In genomic region chr2:23068894-23069744, GRCm38 (mm10) we compare ENCODE assay signal across 8 mouse cellular contexts. TPM values are rescaled to one million over a fixed set of nuclear protein-coding genes. Genes with fewer than 3 reads are reported as not detected.
DNase-seq lines count a peak whose midpoint lies in the region; ATAC-seq and TF ChIP-seq lines count a peak whose summit lies in the region.

No protein-coding gene starts in this region.

- dilution Hi-C loops in CH12.LX (cut with MboI; ENCODE audit: extremely low pct_ligation_motif_present, extremely low pct_unique_long_range_greater_than_20kb, low sequenced_read_pairs) = no loop called here

- peak overlapping the region; percentile 90 for H3K27ac ChIP-seq in CH12.LX (ENCODE audit: insufficient read depth, low read depth)
- H3K27ac ChIP-seq in forebrain, embryonic 12.5 days = peak overlapping the region; percentile 94
- H3K27ac ChIP-seq in heart, postnatal 0 days (ENCODE audit: low read depth) = peak overlapping the region; percentile 98
- H3K27ac ChIP-seq in liver, embryonic 16.5 days (ENCODE audit: low read length) = peak overlapping the region; percentile 92
- H3K27ac ChIP-seq in neural tube, embryonic 13.5 days (replicated peaks) = peak overlapping the region; percentile 97
- H3K27ac ChIP-seq in testis, adult 2 months (ENCODE audit: control insufficient read depth, insufficient read depth, low read depth, low read length) = peak overlapping the region; percentile 100

- H3K27me3 ChIP-seq in CH12.LX (replicated peaks) = no peaks in the 10 kb centered on the region
- no peaks in the 10 kb centered on the region for H3K27me3 ChIP-seq in forebrain, embryonic 12.5 days
- no peaks in the 10 kb centered on the region for H3K27me3 ChIP-seq in heart, postnatal 0 days (ENCODE audit: control insufficient read depth, insufficient read depth, low read length)
- no peaks in the 10 kb centered on the region for H3K27me3 ChIP-seq in liver, embryonic 16.5 days (ENCODE audit: control insufficient read depth, insufficient read depth, low read depth, low read length)
- no peaks in the 10 kb centered on the region for H3K27me3 ChIP-seq in neural tube, embryonic 13.5 days
- no peaks in the 10 kb centered on the region for H3K27me3 ChIP-seq in testis, adult 2 months (ENCODE audit: control insufficient read depth, insufficient read depth, low read length)

- TF ChIP-seq RAD21 in CH12.LX (IDR thresholded peaks at IDR 0.05; ENCODE audit: low read depth, low read length) = no peak

- peak; percentile 75; the same call in 1 of the 2 replicates for TF ChIP-seq POLR2A in CH12.LX (IDR thresholded peaks at IDR 0.05; ENCODE audit: low read depth, low read length)
- peak; percentile 90 for TF ChIP-seq POLR2A in testis, adult 2 months (IDR thresholded peaks at IDR 0.05; ENCODE audit: control insufficient read depth, low read depth, low read length)

- ATAC-seq in forebrain, embryonic 12.5 days (ENCODE audit: low FRiP score) = peak; percentile 91
- ATAC-seq in heart, postnatal 0 days (ENCODE audit: insufficient read depth, low read depth) = peak; percentile 88
- peak; percentile 90 for ATAC-seq in liver, embryonic 16.5 days (ENCODE audit: low read depth)
- peak; percentile 92 for ATAC-seq in neural tube, embryonic 13.5 days (ENCODE audit: low read depth)

- TF ChIP-seq CTCF in CH12.LX (conservative IDR thresholded peaks at IDR 0.05 in 1 of 2, IDR thresholded peaks at IDR 0.05 in 1 of 2; ENCODE audit: low read depth in 2 of 2, low read length in 2 of 2) = peak in 1 of 2 experiments; percentile 45; a peak in 2 of 4 replicates
- TF ChIP-seq CTCF in heart, postnatal 0 days (IDR thresholded peaks at IDR 0.05; ENCODE audit: low read depth) = no peak
- TF ChIP-seq CTCF in testis, adult 2 months (IDR thresholded peaks at IDR 0.05; ENCODE audit: control insufficient read depth, insufficient read depth, insufficient replicate concordance, low read depth, low read length) = 0 out of 2 replicates have a peak, but pooled peaks have one; percentile 5

- in situ Hi-C loops in CH12.LX (cut with MboI; ENCODE audit: low pct_ligation_motif_present, low pct_unique_long_range_greater_than_20kb, low sequenced_read_pairs) = no loop called here

- peak overlapping the region; percentile 81 to 92 (median 86) for H3K4me3 ChIP-seq in CH12.LX (replicated peaks in 1 of 3; ENCODE audit: low read depth in 2 of 3, low read length in 2 of 3, poor library complexity in 1 of 3)
- peak overlapping the region; percentile 68 for H3K4me3 ChIP-seq in forebrain, embryonic 12.5 days (replicated peaks)
- peak overlapping the region; percentile 67 for H3K4me3 ChIP-seq in heart, postnatal 0 days (ENCODE audit: low read depth, low read length)
- peak overlapping the region; percentile 88 for H3K4me3 ChIP-seq in liver, embryonic 16.5 days (ENCODE audit: low read depth, low read length)
- H3K4me3 ChIP-seq in neural tube, embryonic 13.5 days = peak overlapping the region; percentile 74
- H3K4me3 ChIP-seq in testis, adult 2 months (ENCODE audit: control insufficient read depth, low read depth, low read length) = peak overlapping the region; percentile 100

- under 1% methylated on average over 50 of the region's 50 CpGs for WGBS in forebrain, embryonic 12.5 days
- WGBS in heart, postnatal 0 days = under 1% methylated on average over 47 of the region's 50 CpGs
- WGBS in liver, embryonic 16.5 days (ENCODE audit: insufficient replicate concordance) = 0% methylated on average over 50 of the region's 50 CpGs
- WGBS in neural tube, embryonic 13.5 days = under 1% methylated on average over 50 of the region's 50 CpGs

- TF ChIP-seq EP300 in CH12.LX (IDR thresholded peaks at IDR 0.05; ENCODE audit: low read length) = no peak
- no peak for TF ChIP-seq EP300 in heart, postnatal 0 days (IDR thresholded peaks at IDR 0.05; ENCODE audit: low read depth)

- H3K9me3 ChIP-seq in CH12.LX (replicated peaks; ENCODE audit: low read length) = no peaks in the 10 kb centered on the region
- H3K9me3 ChIP-seq in forebrain, embryonic 12.5 days = no peaks in the 10 kb centered on the region
- no peaks in the 10 kb centered on the region for H3K9me3 ChIP-seq in heart, postnatal 0 days (replicated peaks; ENCODE audit: control insufficient read depth, low read length)
- H3K9me3 ChIP-seq in liver, embryonic 16.5 days (replicated peaks; ENCODE audit: control insufficient read depth, low read length) = no peaks in the 10 kb centered on the region
- no peaks in the 10 kb centered on the region for H3K9me3 ChIP-seq in neural tube, embryonic 13.5 days

- H3K9ac ChIP-seq in CH12.LX (ENCODE audit: insufficient read depth, low read depth) = peak overlapping the region; percentile 87
- H3K9ac ChIP-seq in forebrain, embryonic 12.5 days = peak overlapping the region; percentile 83
- H3K9ac ChIP-seq in heart, postnatal 0 days (replicated peaks; ENCODE audit: low read depth, low read length) = peak overlapping the region; percentile 80
- H3K9ac ChIP-seq in liver, embryonic 16.5 days (ENCODE audit: low read depth, low read length) = peak overlapping the region; percentile 72
- peak overlapping the region; percentile 91 for H3K9ac ChIP-seq in neural tube, embryonic 13.5 days

- peak overlapping the region; percentile 66; the same call in 1 of the 2 replicates for H3K4me2 ChIP-seq in CH12.LX (ENCODE audit: insufficient read depth, low read depth, poor library complexity, severe bottlenecking)
- H3K4me2 ChIP-seq in forebrain, embryonic 12.5 days = peak overlapping the region; percentile 97
- peak overlapping the region; percentile 99 for H3K4me2 ChIP-seq in heart, postnatal 0 days (ENCODE audit: low read depth, low read length)
- H3K4me2 ChIP-seq in liver, embryonic 16.5 days (ENCODE audit: low read depth, low read length) = peak overlapping the region; percentile 79
- peak overlapping the region; percentile 99 for H3K4me2 ChIP-seq in neural tube, embryonic 13.5 days

- peak; percentile 86 for DNase-seq in CH12.LX (ENCODE audit: extremely low read depth)
- peak; percentile 78 for DNase-seq in c-Kit-positive CD71-positive TER-119-negative erythroid progenitor cells, embryonic 14.5 days (ENCODE audit: low read depth)
- DNase-seq in heart, postnatal 0 days (ENCODE audit: low spot score) = peak; percentile 86
- peak; percentile 95 to 97 for DNase-seq in kidney, postnatal 4 days

- H3K79me2 ChIP-seq in CH12.LX (replicated peaks; ENCODE audit: control insufficient read depth, extremely low read depth, insufficient read depth, poor library complexity, severe bottlenecking) = peaks cover 14% of the 10 kb centered on the region

- H3K36me3 ChIP-seq in CH12.LX (replicated peaks in 1 of 2; ENCODE audit: control insufficient read depth in 1 of 2, insufficient read depth in 1 of 2, low read length in 1 of 2) = peaks cover 10 to 17% of the 10 kb centered on the region in 2 experiments
- peaks cover 5% of the 10 kb centered on the region; the same call in 1 of the 2 replicates for H3K36me3 ChIP-seq in forebrain, embryonic 12.5 days (replicated peaks)
- no peaks in the 10 kb centered on the region for H3K36me3 ChIP-seq in heart, postnatal 0 days (replicated peaks; ENCODE audit: control insufficient read depth, insufficient read depth, low read length)
- no peaks in the 10 kb centered on the region for H3K36me3 ChIP-seq in liver, embryonic 16.5 days (ENCODE audit: control insufficient read depth, insufficient read depth)
- 0 out of 2 replicates have a peak, but pooled peaks cover 5% of the 10 kb centered on the region for H3K36me3 ChIP-seq in neural tube, embryonic 13.5 days
- H3K36me3 ChIP-seq in testis, adult 2 months (ENCODE audit: control insufficient read depth, insufficient read depth, low read length) = peaks cover 3% of the 10 kb centered on the region

- H3K4me1 ChIP-seq in CH12.LX (ENCODE audit: control insufficient read depth in 1 of 2, insufficient read depth in 2 of 2) = peaks cover 3 to 8% of the 10 kb centered on the region in 2 experiments; a peak in 3 of 4 replicates
- peaks cover 5% of the 10 kb centered on the region for H3K4me1 ChIP-seq in forebrain, embryonic 12.5 days
- H3K4me1 ChIP-seq in heart, postnatal 0 days (ENCODE audit: control insufficient read depth, insufficient read depth) = no peaks in the 10 kb centered on the region
- no peaks in the 10 kb centered on the region; the same call in none of the 2 replicates for H3K4me1 ChIP-seq in liver, embryonic 16.5 days (ENCODE audit: control insufficient read depth, low read depth, low read length)
- H3K4me1 ChIP-seq in neural tube, embryonic 13.5 days (replicated peaks) = peaks cover 24% of the 10 kb centered on the region
- peaks cover 2% of the 10 kb centered on the region; the same call in 1 of the 2 replicates for H3K4me1 ChIP-seq in testis, adult 2 months (ENCODE audit: control insufficient read depth, insufficient read depth, low read length)

TF ChIP-seq in CH12.LX, 34 proteins besides CTCF, POLR2A, EP300 and RAD21 (continues in another document):
- TF ChIP-seq MAZ (IDR thresholded peaks at IDR 0.05; ENCODE audit: low read depth, low read length) (peak; percentile 52; the same call in 1 of the 2 replicates), ETS1 (conservative IDR thresholded peaks at IDR 0.05; ENCODE audit: low read depth, low read length) (0 out of 2 replicates have a peak, but pooled peaks have one; percentile 17), JUND (conservative IDR thresholded peaks at IDR 0.05; ENCODE audit: low read depth, low read length) (no peak)

RNA-seq across cellular contexts. Expression of gene Acbd5, which starts 1.2 kb away (rescaled TPM):
- total RNA-seq in CH12.LX (2012; rRNA removed) = 10.9 and 11.6 TPM in 2 replicates
- 15.2 and 16.3 TPM in 2 replicates for total RNA-seq in CH12.LX (2014; rRNA removed)
- 12.5 and 13.9 TPM in 2 replicates for polyA plus RNA-seq in CH12.LX (2012; ENCODE audit: insufficient read length, low read depth)
- polyA plus RNA-seq in forebrain, embryonic 12.5 days (2016; fragmentation: Nextera tagmentation; extraction: Ambion mirVana) = 56.7 and 64.7 TPM in 2 replicates
- total RNA-seq in heart, postnatal 0 days (2014; rRNA removed; ENCODE audit: low replicate concordance) = 6.8 and 15.5 TPM in 2 replicates
- polyA plus RNA-seq in heart, postnatal 0 days (2015; fragmentation: Nextera tagmentation; extraction: Ambion mirVana) = 21.5 and 22.2 TPM in 2 replicates
- 18.5 and 20.1 TPM in 2 replicates for polyA plus RNA-seq in liver, embryonic 16.5 days (2015; fragmentation: Nextera tagmentation; extraction: Ambion mirVana)
- polyA plus RNA-seq in neural tube, embryonic 13.5 days (2015; fragmentation: Nextera tagmentation; extraction: Ambion mirVana) = 78.0 and 81.1 TPM in 2 replicates
- polyA plus RNA-seq in testis, adult 2 months (2012; rRNA removed) = 7.8 and 10.6 TPM in 2 replicates

RNA-seq across cellular contexts. Expression of gene Abi1, which starts 29.1 kb away (rescaled TPM):
- total RNA-seq in CH12.LX (2012; rRNA removed) (43.1 and 45.7 TPM in 2 replicates), CH12.LX (2014; rRNA removed) (104 and 112 TPM in 2 replicates)
- 65.0 and 74.6 TPM in 2 replicates for polyA plus RNA-seq in CH12.LX (2012; ENCODE audit: insufficient read length, low read depth)
- polyA plus RNA-seq in forebrain, embryonic 12.5 days (2016; fragmentation: Nextera tagmentation; extraction: Ambion mirVana) = 42.1 and 43.7 TPM in 2 replicates
- total RNA-seq in heart, postnatal 0 days (2014; rRNA removed; ENCODE audit: low replicate concordance) = 52.7 and 82.4 TPM in 2 replicates
- polyA plus RNA-seq in heart, postnatal 0 days (2015; fragmentation: Nextera tagmentation; extraction: Ambion mirVana) = 18.0 and 19.2 TPM in 2 replicates
- polyA plus RNA-seq in liver, embryonic 16.5 days (2015; fragmentation: Nextera tagmentation; extraction: Ambion mirVana) = 19.9 and 20.9 TPM in 2 replicates
- 53.8 and 56.4 TPM in 2 replicates for polyA plus RNA-seq in neural tube, embryonic 13.5 days (2015; fragmentation: Nextera tagmentation; extraction: Ambion mirVana)
- 28.0 and 29.1 TPM in 2 replicates for polyA plus RNA-seq in testis, adult 2 months (2012; rRNA removed)

Comparison
In these comparisons a context has a peak if more than half of its experiments do, and no peak if none do; other contexts are left out.
1. Peak in every context shown above with its lines: DNase-seq, ATAC-seq, H3K4me3 ChIP-seq and H3K27ac ChIP-seq.